Mouse (Mus musculus): Measurements from ENCODE around the gene Lrp11. TPM values are rescaled to one million over a fixed set of nuclear protein-coding genes. Genes with fewer than 3 reads are reported as not detected.
"Not testable (repeated sequence)": the region's sequence is repeated elsewhere in the genome, so short reads cannot be mapped to it uniquely, and the experiment has no call there.

The Lrp11 gene
- total RNA-seq, 2 experiments from 2014 or later, result 1.1 to 2.0 TPM

- intact Hi-C loops (cut with DNase I), result no loop called here
- TF ChIP-seq CTCF (IDR thresholded peaks at IDR 0.05), result no peak
- no peak overlapping the region for H3K4me3 ChIP-seq
- DNase-seq, result no peak
- no peak overlapping the region for H3K27ac ChIP-seq
Observed at GRCm38 (mm10) chr10:7606437-7606836, 16.8 kb downstream of the Lrp11 start.

- H3K27ac ChIP-seq, result no peak overlapping the region
- TF ChIP-seq CTCF (IDR thresholded peaks at IDR 0.05), result no peak
- no peak overlapping the region for H3K4me3 ChIP-seq
- intact Hi-C loops (cut with DNase I), result no loop called here
- DNase-seq, result no peak
Observed at GRCm38 (mm10) chr10:7608611-7609010, 19.0 kb downstream of the Lrp11 start.

GRCm38 (mm10) chr10:7611647-7612046 is 22.0 kb downstream of the Lrp11 start:
- no peak overlapping the region for H3K4me3 ChIP-seq
- no peak for DNase-seq
- no peak for TF ChIP-seq CTCF (IDR thresholded peaks at IDR 0.05)
- intact Hi-C loops (cut with DNase I), result no loop called here
- no peak overlapping the region for H3K27ac ChIP-seq

GRCm38 (mm10) chr10:7612210-7612609 is 22.6 kb downstream of the Lrp11 start:
- H3K27ac ChIP-seq; DNase-seq; H3K4me3 ChIP-seq; intact Hi-C loops (cut with DNase I): not testable (repeated sequence)

GRCm38 (mm10) chr10:7614834-7615233 is 25.2 kb downstream of the Lrp11 start:
- intact Hi-C loops (cut with DNase I), result no loop called here

GRCm38 (mm10) chr10:7617146-7617545 is 27.5 kb downstream of the Lrp11 start:
- H3K4me3 ChIP-seq; H3K27ac ChIP-seq; intact Hi-C loops (cut with DNase I); DNase-seq: not testable (repeated sequence)

More at GRCm38 (mm10) chr10:7614834-7615233, 25.2 kb downstream of the Lrp11 start:
- TF ChIP-seq CTCF (IDR thresholded peaks at IDR 0.05), result no peak
- DNase-seq, result no peak
- H3K4me3 ChIP-seq, result no peak overlapping the region
- H3K27ac ChIP-seq, result no peak overlapping the region

- H3K4me3 ChIP-seq; H3K27ac ChIP-seq; intact Hi-C loops (cut with DNase I); DNase-seq: not testable (repeated sequence)
Observed at GRCm38 (mm10) chr10:7617556-7617955, 28.0 kb downstream of the Lrp11 start.

GRCm38 (mm10) chr10:7619821-7620241 is 30.2 kb downstream of the Lrp11 start:
- DNase-seq, result no peak
- H3K4me3 ChIP-seq, result no peak overlapping the region
- no peak for TF ChIP-seq CTCF (IDR thresholded peaks at IDR 0.05)
- intact Hi-C loops (cut with DNase I), result no loop called here
- no peak overlapping the region for H3K27ac ChIP-seq

GRCm38 (mm10) chr10:7620723-7621122 is 31.1 kb downstream of the Lrp11 start:
- Histone ChIP-seq H3K27ac (no peak overlapping the region), H3K4me3 (no peak overlapping the region)
- no peak for DNase-seq
- TF ChIP-seq CTCF (IDR thresholded peaks at IDR 0.05), result no peak
- intact Hi-C loops (cut with DNase I), result no loop called here

GRCm38 (mm10) chr10:7622378-7622777 is 32.8 kb downstream of the Lrp11 start:
- peak; percentile 56 for DNase-seq
- H3K27ac ChIP-seq, result peak overlapping the region; percentile 90
- peak overlapping the region; percentile 45 for H3K4me3 ChIP-seq
- TF ChIP-seq CTCF (IDR thresholded peaks at IDR 0.05), result no peak
- intact Hi-C loops (cut with DNase I), result no loop called here

GRCm38 (mm10) chr10:7623861-7624518 is 34.4 kb downstream of the Lrp11 start:
- Histone ChIP-seq H3K4me3 (no peak overlapping the region), H3K27ac (peak overlapping the region; percentile 90)
- no peak for TF ChIP-seq CTCF (IDR thresholded peaks at IDR 0.05)
- intact Hi-C loops (cut with DNase I), result no loop called here
- DNase-seq, result no peak

GRCm38 (mm10) chr10:7629092-7629491 is 39.5 kb downstream of the Lrp11 start:
- intact Hi-C loops (cut with DNase I), result loop anchor here (5.0 kb wide), 1 partner anchor 33 kb away; no protein-coding TSS in a partner anchor
- no peak for TF ChIP-seq CTCF (IDR thresholded peaks at IDR 0.05)
- DNase-seq, result peak; percentile 34
- H3K4me3 ChIP-seq, result peak overlapping the region; percentile 48
- H3K27ac ChIP-seq, result peak overlapping the region; percentile 84

GRCm38 (mm10) chr10:7630286-7630685 is 40.7 kb downstream of the Lrp11 start:
- Histone ChIP-seq H3K27ac (peak overlapping the region; percentile 84; the same call in 1 of the 2 replicates), H3K4me3 (peak overlapping the region; percentile 48; the same call in 1 of the 2 replicates)
- DNase-seq, result no peak
- intact Hi-C loops (cut with DNase I), result no loop called here
- no peak for TF ChIP-seq CTCF (IDR thresholded peaks at IDR 0.05)
